Mouse (Mus musculus) liver, adult 2 months (tissue): Measurements from ENCODE around the gene Slc44a3.

Source experiments
- CTCF ChIP-seq: fragments of 200-500 bp; IDR thresholded peaks from 2 replicates; pipeline ENCODE4 v1.5.1; 2011; ENCODE audit warnings: low read depth, low read length, control low read depth
- POLR2A ChIP-seq: fragments of 200-500 bp; IDR thresholded peaks from 2 replicates; pipeline ENCODE4 v1.6.1; 2011; ENCODE audit warnings: low read length, control low read depth; ENCODE audit not compliant: insufficient read depth; ENCODE audit errors: extremely low read depth

DNA sequence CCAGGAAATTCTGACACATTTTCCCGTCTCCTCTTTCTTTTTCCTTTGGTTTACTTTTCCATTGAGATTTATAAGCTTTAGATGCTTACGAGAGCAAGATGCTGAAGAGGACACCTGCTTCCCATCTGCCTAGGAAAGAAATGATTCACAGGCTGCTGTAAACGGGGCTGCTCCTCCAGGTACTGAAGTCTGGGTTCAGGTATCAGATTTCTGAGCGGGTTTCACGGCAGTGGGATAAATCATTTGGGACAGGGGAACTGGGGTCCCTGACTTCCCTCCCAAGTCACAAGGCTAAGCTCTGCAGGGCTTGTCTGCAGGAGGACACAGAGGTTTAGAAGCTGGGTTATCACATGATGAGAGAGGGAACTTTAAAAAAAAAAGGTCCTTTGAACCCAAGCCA lies 40.2 kb downstream of the Slc44a3 start:
- TF ChIP-seq CTCF (no peak), POLR2A (no peak)
